Mouse (Mus musculus) cerebellum, adult 8-10 months (tissue): ENCODE data around the gene Arpc2.

ENCODE experiments used
- DNase-seq: peaks from one replicate; pipeline ENCODE4 v3.0.0; 2022

Arpc2 gene

GRCm38 (mm10) chr1:74239618-74240017 lies 3.7 kb downstream of the Arpc2 start:
- DNase-seq, result no peak

GRCm38 (mm10) chr1:74240311-74240710 lies 4.4 kb downstream of the Arpc2 start:
- DNase-seq, result no peak

GRCm38 (mm10) chr1:74240832-74241231 lies 4.9 kb downstream of the Arpc2 start:
- no peak for DNase-seq

- DNase-seq, result no peak
These were observed 9.6 kb downstream of the Arpc2 start for GRCm38 (mm10) chr1:74245525-74245924.

- DNase-seq, result no peak
These were observed 12.9 kb downstream of the Arpc2 start for GRCm38 (mm10) chr1:74248799-74249198.

GRCm38 (mm10) chr1:74249331-74249980 lies 13.6 kb downstream of the Arpc2 start:
- DNase-seq, result no peak

GRCm38 (mm10) chr1:74250096-74250495 lies 14.2 kb downstream of the Arpc2 start:
- no peak for DNase-seq

GRCm38 (mm10) chr1:74255704-74256345 lies 19.9 kb downstream of the Arpc2 start:
- no peak for DNase-seq

GRCm38 (mm10) chr1:74256782-74257181 lies 20.9 kb downstream of the Arpc2 start:
- no peak for DNase-seq

GRCm38 (mm10) chr1:74262510-74262909 lies 26.6 kb downstream of the Arpc2 start:
- DNase-seq, result no peak

GRCm38 (mm10) chr1:74268750-74269149 lies 32.9 kb downstream of the Arpc2 start:
- DNase-seq, result no peak

- no peak for DNase-seq
These were observed 35.8 kb downstream of the Arpc2 start for GRCm38 (mm10) chr1:74271659-74272058.

- no peak for DNase-seq
These were observed 39.1 kb downstream of the Arpc2 start for GRCm38 (mm10) chr1:74275015-74275414.

GRCm38 (mm10) chr1:74277041-74277440 lies 41.2 kb downstream of the Arpc2 start:
- DNase-seq, result no peak

- no peak for DNase-seq
These were observed 42.1 kb downstream of the Arpc2 start for GRCm38 (mm10) chr1:74277883-74278537.

GRCm38 (mm10) chr1:74278538-74278937 lies 42.7 kb downstream of the Arpc2 start, which contains the start of gene Gpbar1:
Gene Gpbar1, plus strand, starts transcription at chr1:74278550.
- DNase-seq, result peak; percentile 2

- no peak for DNase-seq
These were observed 43.1 kb downstream of the Arpc2 start for GRCm38 (mm10) chr1:74278988-74279387.

- DNase-seq, result peak; percentile 6
These were observed 44.9 kb downstream of the Arpc2 start for GRCm38 (mm10) chr1:74280591-74281325.

- DNase-seq, result no peak
These were observed 45.5 kb downstream of the Arpc2 start for GRCm38 (mm10) chr1:74281372-74281771.

GRCm38 (mm10) chr1:74281886-74282285 lies 46.0 kb downstream of the Arpc2 start:
- no peak for DNase-seq

GRCm38 (mm10) chr1:74282896-74283625 lies 47.2 kb downstream of the Arpc2 start:
- peak; percentile 40 for DNase-seq

- peak; percentile 61 for DNase-seq
These were observed 48.0 kb downstream of the Arpc2 start for GRCm38 (mm10) chr1:74283686-74284463.
